Mouse (Mus musculus) spleen, adult 2 months (tissue): Measurements from ENCODE around the gene Ppp2r5e.

ENCODE experiments used
- CTCF ChIP-seq: fragments of 200-500 bp; IDR thresholded peaks from 2 replicates; pipeline ENCODE4 v1.5.1; 2011; ENCODE audit warnings: mild to moderate bottlenecking, inconsistent platforms; ENCODE audit not compliant: insufficient read depth, insufficient read length, insufficient replicate concordance; ENCODE audit errors: extremely low read depth
- POLR2A ChIP-seq: fragments of 200-500 bp; IDR thresholded peaks from 2 replicates; pipeline ENCODE4 v1.6.1; 2011; ENCODE audit warnings: low read depth, low read length, inconsistent platforms

GRCm38 (mm10) chr12:75424359-75424758 lies 171.7 kb downstream of the Ppp2r5e start:
- no peak for TF ChIP-seq CTCF
- TF ChIP-seq POLR2A: no peak
